Mouse (Mus musculus): ENCODE measurements around the gene Klf2. TPM values are rescaled to one million over a fixed set of nuclear protein-coding genes. Genes with fewer than 3 reads are reported as not detected.

Gene Klf2
- total RNA-seq (2021): 10 to 100 TPM; 19.1 to 24.1 TPM
- long read RNA-seq, experiment 1, transcript Klf2-201 (3 exons, 1,847 nt): major isoform, 28 of 28 reads
- long read RNA-seq, experiment 1, partial matches to known transcripts: 0 of 28 reads
- long read RNA-seq, experiment 1, other reads (novel, unspliced or antisense): 0 of 28 reads
- long read RNA-seq, experiment 2, transcript Klf2-201 (3 exons, 1,847 nt): major isoform, 44 of 53 reads
- long read RNA-seq, experiment 2, partial matches to known transcripts: 9 of 53 reads
- long read RNA-seq, experiment 2, other reads (novel, unspliced or antisense): 0 of 53 reads

GRCm38 (mm10) chr8:72318801-72319322 is at the start of gene Klf2:
Klf2 (plus strand) TSS chr8:72319033.
- intact Hi-C loops (cut with DNase I; ENCODE audit: low total_unique reads): no loop called here

GRCm38 (mm10) chr8:72270606-72271005 is 48.2 kb upstream of the Klf2 start:
- intact Hi-C loops (cut with DNase I; ENCODE audit: low total_unique reads): loop anchor here (5.0 kb wide), 1 partner anchor 97 kb away; no protein-coding TSS in a partner anchor
- no peak for DNase-seq

More at GRCm38 (mm10) chr8:72318801-72319322, at the start of gene Klf2:
- DNase-seq: peak; percentile 99

GRCm38 (mm10) chr8:72271051-72271660 is 47.7 kb upstream of the Klf2 start:
- DNase-seq: no peak
- intact Hi-C loops (cut with DNase I; ENCODE audit: low total_unique reads): loop anchor here (5.0 kb wide), 1 partner anchor 96 kb away; no protein-coding TSS in a partner anchor

GRCm38 (mm10) chr8:72271691-72272090 is 47.1 kb upstream of the Klf2 start:
- DNase-seq: no peak
- intact Hi-C loops (cut with DNase I; ENCODE audit: low total_unique reads): loop anchor here (5.0 kb wide), 1 partner anchor 96 kb away; no protein-coding TSS in a partner anchor

- peak; percentile 72 for DNase-seq
- intact Hi-C loops (cut with DNase I; ENCODE audit: low total_unique reads): loop anchor here (5.0 kb wide), 1 partner anchor 95 kb away; no protein-coding TSS in a partner anchor
Measured at GRCm38 (mm10) chr8:72272361-72272760, 46.5 kb upstream of the Klf2 start.

GRCm38 (mm10) chr8:72273111-72273770 is 45.6 kb upstream of the Klf2 start:
- intact Hi-C loops (cut with DNase I; ENCODE audit: low total_unique reads): loop anchor here (5.0 kb wide), 1 partner anchor 94 kb away; no protein-coding TSS in a partner anchor
- DNase-seq: no peak

GRCm38 (mm10) chr8:72273807-72274206 is 45.0 kb upstream of the Klf2 start:
- intact Hi-C loops (cut with DNase I; ENCODE audit: low total_unique reads): loop anchor here (5.0 kb wide), 1 partner anchor 93 kb away; no protein-coding TSS in a partner anchor
- DNase-seq: no peak

GRCm38 (mm10) chr8:72277244-72277643 is 41.6 kb upstream of the Klf2 start:
- no peak for DNase-seq
- intact Hi-C loops (cut with DNase I; ENCODE audit: low total_unique reads): no loop called here

- intact Hi-C loops (cut with DNase I; ENCODE audit: low total_unique reads): no loop called here
Measured at GRCm38 (mm10) chr8:72279151-72279550, 39.7 kb upstream of the Klf2 start.

GRCm38 (mm10) chr8:72281634-72282033 is 37.2 kb upstream of the Klf2 start:
- intact Hi-C loops (cut with DNase I; ENCODE audit: low total_unique reads): no loop called here
- DNase-seq: peak; percentile 35

More at GRCm38 (mm10) chr8:72279151-72279550, 39.7 kb upstream of the Klf2 start:
- no peak for DNase-seq

- intact Hi-C loops (cut with DNase I; ENCODE audit: low total_unique reads): no loop called here
- DNase-seq: no peak
Measured at GRCm38 (mm10) chr8:72285285-72285684, 33.5 kb upstream of the Klf2 start.

- intact Hi-C loops (cut with DNase I; ENCODE audit: low total_unique reads): no loop called here
- no peak for DNase-seq
Measured at GRCm38 (mm10) chr8:72289051-72289450, 29.8 kb upstream of the Klf2 start.

- intact Hi-C loops (cut with DNase I; ENCODE audit: low total_unique reads): no loop called here
- no peak for DNase-seq
Measured at GRCm38 (mm10) chr8:72291104-72291503, 27.7 kb upstream of the Klf2 start.

- intact Hi-C loops (cut with DNase I; ENCODE audit: low total_unique reads): no loop called here
- DNase-seq: no peak
Measured at GRCm38 (mm10) chr8:72293309-72293708, 25.5 kb upstream of the Klf2 start.

GRCm38 (mm10) chr8:72295125-72295524 is 23.7 kb upstream of the Klf2 start:
- intact Hi-C loops (cut with DNase I; ENCODE audit: low total_unique reads): no loop called here
- no peak for DNase-seq

- peak; percentile 93 for DNase-seq
- intact Hi-C loops (cut with DNase I; ENCODE audit: low total_unique reads): no loop called here
Measured at GRCm38 (mm10) chr8:72295679-72296078, 23.2 kb upstream of the Klf2 start.

- DNase-seq: no peak
- intact Hi-C loops (cut with DNase I; ENCODE audit: low total_unique reads): no loop called here
Measured at GRCm38 (mm10) chr8:72296561-72296960, 22.3 kb upstream of the Klf2 start.

- no peak for DNase-seq
- intact Hi-C loops (cut with DNase I; ENCODE audit: low total_unique reads): no loop called here
Measured at GRCm38 (mm10) chr8:72298928-72299327, 19.9 kb upstream of the Klf2 start.

- no peak for DNase-seq
- intact Hi-C loops (cut with DNase I; ENCODE audit: low total_unique reads): no loop called here
Measured at GRCm38 (mm10) chr8:72300654-72301400, 18.0 kb upstream of the Klf2 start.
